Mouse (Mus musculus) forebrain, embryonic 14.5 days (tissue): Measurements from ENCODE around the gene Setdb2. TPM values are rescaled to one million over a fixed set of nuclear protein-coding genes. Genes with fewer than 3 reads are reported as not detected.
"Not testable (repeated sequence)": the region's sequence is repeated elsewhere in the genome, so short reads cannot be mapped to it uniquely, and the experiment has no call there.

Experiments used
- ATAC-seq: fragments of 200-750 bp; cut with Nextera tagmentation; 2 replicates; pipeline ENCODE4 v1.8.0; 2017; ENCODE audit warnings: mild to moderate bottlenecking, moderate library complexity
- DNase-seq: peaks from one replicate; pipeline ENCODE4 v3.0.0-alpha.2; 2015; ENCODE audit warnings: low spot score
- H3K27ac ChIP-seq: fragments of 300-500 bp; sonication (generic); 2 replicates; pipeline ENCODE4 v1.5.1; 2014; ENCODE audit warnings: low read depth, mild to moderate bottlenecking, control low read depth, low read length, moderate library complexity
- H3K27me3 ChIP-seq: fragments of 300-500 bp; sonication (generic); replicated peaks from 2 replicates; pipeline ENCODE4 v1.6.1; 2014; ENCODE audit warnings: low read length, control low read depth, mixed read lengths; ENCODE audit not compliant: control insufficient read depth, insufficient read depth
- H3K36me3 ChIP-seq: fragments of 300-500 bp; sonication (generic); 2 replicates; pipeline ENCODE4 v1.6.1; 2014; ENCODE audit warnings: low read length, control low read depth; ENCODE audit not compliant: control insufficient read depth, insufficient read depth
- H3K4me1 ChIP-seq: fragments of 300-500 bp; sonication (generic); 2 replicates; pipeline ENCODE4 v1.6.1; 2014; ENCODE audit warnings: antibody characterized with exemption, low read length, control low read depth; ENCODE audit not compliant: control insufficient read depth, insufficient read depth
- H3K4me2 ChIP-seq: fragments of 300-500 bp; sonication (generic); 2 replicates; pipeline ENCODE4 v1.6.1; 2014; ENCODE audit warnings: mild to moderate bottlenecking, control low read depth, low read length
- H3K4me3 ChIP-seq: fragments of 300-500 bp; sonication (generic); 2 replicates; pipeline ENCODE4 v1.5.1; 2014; ENCODE audit warnings: low read depth, low read length, control low read depth
- H3K9ac ChIP-seq: fragments of 300-500 bp; sonication (generic); 2 replicates; pipeline ENCODE4 v1.6.1; 2014; ENCODE audit warnings: mild to moderate bottlenecking, low read length, control low read depth, moderate library complexity
- H3K9me3 ChIP-seq: fragments of 300-500 bp; sonication (generic); replicated peaks from 2 replicates; pipeline ENCODE4 v1.6.1; 2016; ENCODE audit warnings: low read length, control low read depth, mixed read lengths; ENCODE audit not compliant: control insufficient read depth
- WGBS: fragments of 180-500 bp; shearing (Covaris S2); extraction: QIAGEN DNeasy Blood & Tissue Kit; methylation state at CpG from one replicate; pipeline ENCODE4 v1.1.7; 2014; 5-methylcytosine and 5-hydroxymethylcytosine counted together
- polyA plus RNA-seq: library from polyadenylated mRNA; unstranded; fragments of >200 nt; fragmentation: Nextera tagmentation; extraction: Ambion mirVana; gene quantifications from 2 replicates; pipeline ENCODE4 v1.2.1, GENCODE M21; 2014

Gene Setdb2
- polyA plus RNA-seq, 1 experiment from 2014 or later, result 8.0 TPM

GRCm38 (mm10) chr14:59440039-59440438, 645 bp downstream of the Setdb2 start:
- ATAC-seq, result no peak
- DNase-seq, result peak; percentile 2

GRCm38 (mm10) chr14:59438505-59438904, 2.2 kb downstream of the Setdb2 start:
- no peaks in the 10 kb centered on the region for H3K27me3 ChIP-seq
- H3K4me2 ChIP-seq, result no peak overlapping the region
- no peak overlapping the region for H3K4me3 ChIP-seq
- WGBS, result 88% methylated on average over 2 of the region's 2 CpGs
- H3K27ac ChIP-seq, result no peak overlapping the region
- H3K36me3 ChIP-seq, result no peaks in the 10 kb centered on the region
- H3K4me1 ChIP-seq, result 0 out of 2 replicates have a peak, but pooled peaks cover 4% of the 10 kb centered on the region
- ATAC-seq, result no peak
- H3K9me3 ChIP-seq, result no peaks in the 10 kb centered on the region
- H3K9ac ChIP-seq, result no peak overlapping the region
- DNase-seq, result no peak

More at GRCm38 (mm10) chr14:59440039-59440438, 645 bp downstream of the Setdb2 start:
- H3K4me2 ChIP-seq, result peak overlapping the region; percentile 86
- H3K27ac ChIP-seq, result no peak overlapping the region
- H3K27me3 ChIP-seq, result no peaks in the 10 kb centered on the region
- H3K36me3 ChIP-seq, result no peaks in the 10 kb centered on the region
- 23% methylated on average over 7 of the region's 7 CpGs for WGBS
- H3K9me3 ChIP-seq, result no peaks in the 10 kb centered on the region
- H3K4me3 ChIP-seq, result peak overlapping the region; percentile 77
- H3K9ac ChIP-seq, result peak overlapping the region; percentile 90
- H3K4me1 ChIP-seq, result 0 out of 2 replicates have a peak, but pooled peaks cover 4% of the 10 kb centered on the region

- H3K4me3 ChIP-seq, result no peak overlapping the region
- no peaks in the 10 kb centered on the region for H3K27me3 ChIP-seq
- H3K4me2 ChIP-seq, result no peak overlapping the region
- ATAC-seq (no peak), DNase-seq (no peak)
- 0 out of 2 replicates have a peak, but pooled peaks cover 4% of the 10 kb centered on the region for H3K4me1 ChIP-seq
- 67% methylated on average over 3 of the region's 3 CpGs for WGBS
- H3K9ac ChIP-seq, result no peak overlapping the region
- H3K36me3 ChIP-seq, result no peaks in the 10 kb centered on the region
- H3K27ac ChIP-seq, result no peak overlapping the region
- H3K9me3 ChIP-seq, result no peaks in the 10 kb centered on the region
These were observed 3.3 kb downstream of the Setdb2 start for GRCm38 (mm10) chr14:59437398-59437797.

- Histone ChIP-seq H3K36me3 (no peaks in the 10 kb centered on the region), H3K27ac (no peak overlapping the region), H3K4me3 (no peak overlapping the region), H3K9me3 (no peaks in the 10 kb centered on the region), H3K4me2 (no peak overlapping the region), H3K27me3 (no peaks in the 10 kb centered on the region), H3K4me1 (0 out of 2 replicates have a peak, but pooled peaks cover 4% of the 10 kb centered on the region), H3K9ac (no peak overlapping the region)
- DNase-seq (no peak), ATAC-seq (no peak)
These were observed 5.5 kb downstream of the Setdb2 start for GRCm38 (mm10) chr14:59435206-59435605.

GRCm38 (mm10) chr14:59433902-59434301, 6.8 kb downstream of the Setdb2 start:
- Histone ChIP-seq H3K9ac (no peak overlapping the region), H3K4me2 (no peak overlapping the region), H3K4me1 (no peaks in the 10 kb centered on the region), H3K27ac (no peak overlapping the region), H3K27me3 (no peaks in the 10 kb centered on the region), H3K36me3 (no peaks in the 10 kb centered on the region), H3K4me3 (no peak overlapping the region), H3K9me3 (no peaks in the 10 kb centered on the region)
- 75% methylated on average over 2 of the region's 2 CpGs for WGBS
- DNase-seq, result no peak
- ATAC-seq, result no peak

- DNase-seq (no peak), ATAC-seq (no peak)
- Histone ChIP-seq H3K27ac (no peak overlapping the region), H3K4me3 (no peak overlapping the region), H3K9me3 (no peaks in the 10 kb centered on the region), H3K27me3 (no peaks in the 10 kb centered on the region), H3K36me3 (no peaks in the 10 kb centered on the region), H3K4me1 (no peaks in the 10 kb centered on the region), H3K9ac (no peak overlapping the region), H3K4me2 (no peak overlapping the region)
- 80% methylated on average over 1 of the region's 1 CpGs for WGBS
These were observed 10.1 kb downstream of the Setdb2 start for GRCm38 (mm10) chr14:59430556-59430955.

- no peak overlapping the region for H3K27ac ChIP-seq
- no peak overlapping the region for H3K9ac ChIP-seq
- H3K9me3 ChIP-seq, result no peaks in the 10 kb centered on the region
- no peak overlapping the region for H3K4me2 ChIP-seq
- no peak overlapping the region for H3K4me3 ChIP-seq
- H3K4me1 ChIP-seq, result no peaks in the 10 kb centered on the region
- ATAC-seq (no peak), DNase-seq (no peak)
- 92% methylated on average over 11 of the region's 11 CpGs for WGBS
- H3K27me3 ChIP-seq, result no peaks in the 10 kb centered on the region
- H3K36me3 ChIP-seq, result 0 out of 2 replicates have a peak, but pooled peaks cover 2% of the 10 kb centered on the region
These were observed 17.6 kb downstream of the Setdb2 start for GRCm38 (mm10) chr14:59422912-59423663.

- 89% methylated on average over 4 of the region's 4 CpGs for WGBS
- no peak overlapping the region for H3K9ac ChIP-seq
- no peak overlapping the region for H3K27ac ChIP-seq
- H3K4me3 ChIP-seq, result no peak overlapping the region
- H3K36me3 ChIP-seq, result peaks cover 22% of the 10 kb centered on the region; the same call in 1 of the 2 replicates
- ATAC-seq (no peak), DNase-seq (no peak)
- no peaks in the 10 kb centered on the region for H3K27me3 ChIP-seq
- H3K4me2 ChIP-seq, result no peak overlapping the region
- no peaks in the 10 kb centered on the region for H3K9me3 ChIP-seq
- no peaks in the 10 kb centered on the region for H3K4me1 ChIP-seq
These were observed 22.5 kb downstream of the Setdb2 start for GRCm38 (mm10) chr14:59418171-59418570.

GRCm38 (mm10) chr14:59414979-59415378, 25.7 kb downstream of the Setdb2 start:
- not testable (repeated sequence) for H3K9ac ChIP-seq, DNase-seq, H3K4me1 ChIP-seq, H3K4me3 ChIP-seq, H3K27ac ChIP-seq, H3K9me3 ChIP-seq, H3K27me3 ChIP-seq, H3K4me2 ChIP-seq, ATAC-seq
- H3K36me3 ChIP-seq, result peaks cover 22% of the 10 kb centered on the region; the same call in 1 of the 2 replicates
- 95% methylated on average over 2 of the region's 2 CpGs for WGBS
